Mouse (Mus musculus) embryonic stem cell, embryonic (primary cell): ENCODE results near the gene Vps26b.

Source experiments
- CTCF ChIA-PET, 4 experiments: fragments of 300-600 bp in 2 of 4; fragments of 350-600 bp in 2 of 4; sonication (Branson Sonifier 250); formaldehyde crosslinking; loops; one replicate each; lab custom pipeline; 2022; ENCODE audit warnings: inconsistent platforms in 2 of 4; lab: Charles Lee
- POLR2A ChIA-PET, 4 experiments: fragments of 300-600 bp in 2 of 4; fragments of 350-600 bp in 2 of 4; sonication (Branson Sonifier 250); formaldehyde crosslinking; loops; one replicate each; lab custom pipeline; 2022; ENCODE audit warnings: antibody characterized with exemption in 4 of 4, inconsistent platforms in 1 of 4; lab: Charles Lee

The Vps26b gene

DNA sequence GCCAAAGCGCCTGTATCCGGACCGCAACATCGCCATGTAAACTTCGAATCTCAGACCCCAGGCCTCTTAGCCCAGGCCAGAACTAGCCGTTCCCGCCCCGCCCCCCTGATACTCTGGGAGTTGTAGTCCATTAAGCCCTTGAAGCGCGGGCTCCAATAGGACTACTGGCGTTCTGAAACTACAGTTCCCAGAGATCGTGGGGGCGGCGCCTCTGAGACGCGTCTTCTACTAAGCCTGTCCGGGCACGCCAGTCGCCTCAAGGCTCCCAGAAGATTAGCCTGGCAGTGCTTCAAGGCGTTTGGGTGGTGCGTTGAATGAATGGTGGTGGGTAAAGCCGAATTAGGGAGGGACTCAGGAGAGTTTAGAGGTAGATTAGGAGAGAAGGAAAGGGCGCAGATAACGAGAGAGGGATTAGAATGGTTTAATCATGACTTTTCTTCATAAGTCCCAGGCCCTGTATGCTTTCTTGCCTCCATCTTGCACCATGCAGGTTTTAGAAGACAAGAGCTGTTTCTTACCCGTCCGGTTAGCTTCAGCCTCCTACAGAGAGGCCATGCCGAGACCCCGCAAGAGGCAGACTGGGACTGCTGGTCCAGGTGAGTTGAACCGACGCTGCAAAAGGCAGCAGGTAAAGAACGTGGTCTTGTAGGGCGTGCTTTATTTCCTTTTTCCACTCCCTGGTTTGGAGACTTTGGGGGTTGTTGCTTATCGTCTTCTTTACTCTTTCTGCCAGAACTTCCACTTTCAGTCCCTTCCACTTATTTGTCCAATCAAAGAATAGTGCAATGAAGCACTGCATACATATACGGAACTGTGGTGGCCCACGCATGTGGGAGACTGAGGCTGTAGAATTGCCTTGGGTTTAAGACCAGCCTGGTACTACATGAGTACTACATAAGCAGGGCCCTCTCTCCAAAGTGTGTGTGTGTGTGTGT, 30.1 kb downstream of the Vps26b start, which contains the start of the genes Acad8 and Thyn1:
Gene Acad8, minus strand, starts transcription at position 106 of the 935 bp plus-strand sequence.
Gene Thyn1, plus strand, starts transcription at position 250 of the 935 bp plus-strand sequence.
- CTCF ChIA-PET, result no interaction called here
- POLR2A ChIA-PET, result interaction anchor here in 2 of 4 experiments (0.6 to 1.6 kb wide), 4 partner anchors 11 to 1161 kb away, joined by 3 to 6 read pairs (median 4); partner anchors contain the start of gene Vps26b (in 1 of the 2)

DNA sequence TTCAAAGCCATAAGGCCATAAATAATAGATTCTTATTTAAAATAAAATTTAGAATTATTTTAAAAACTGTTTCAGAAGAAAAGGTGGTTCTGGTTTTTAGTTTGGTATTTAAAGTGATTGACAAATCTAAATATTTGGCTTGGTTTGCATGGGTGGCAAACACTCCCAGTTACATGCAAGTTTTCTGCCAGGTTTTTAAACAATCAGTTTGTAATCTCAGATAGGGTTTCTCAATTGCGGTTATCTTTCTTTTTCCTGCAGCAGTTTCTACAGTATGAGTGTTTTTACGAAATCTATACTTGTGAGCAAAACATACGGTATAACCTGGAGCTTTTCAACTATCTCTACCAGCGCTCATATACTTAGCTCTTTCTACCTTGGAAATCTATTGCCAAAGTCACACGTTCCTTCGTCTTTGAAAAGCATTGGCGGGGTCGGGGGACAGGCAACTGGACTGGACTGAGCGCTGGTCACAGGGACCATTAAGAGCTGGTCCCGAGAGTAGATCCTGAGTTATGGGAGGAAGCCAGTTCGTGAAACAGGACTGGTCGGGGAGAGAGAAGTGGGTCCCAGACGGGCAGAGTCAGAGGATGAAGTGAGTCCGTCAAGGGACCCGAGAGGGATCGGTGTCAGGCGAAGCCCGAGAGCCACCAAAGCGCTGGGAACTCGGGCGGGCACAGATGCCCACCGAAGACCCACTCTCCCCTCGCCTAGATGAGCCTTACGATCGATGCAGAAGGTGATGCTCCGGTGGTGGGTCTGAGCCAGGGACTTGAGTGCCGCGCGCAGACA, 31.0 kb downstream of the Vps26b start:
- POLR2A ChIA-PET, result interaction anchor here in 2 of 4 experiments (0.6 to 1.3 kb wide), 4 partner anchors 14 to 350 kb away, joined by 3 to 6 read pairs (median 4); partner anchors contain the start of gene Vps26b (in 1 of the 2)
- CTCF ChIA-PET, result no interaction called here

DNA sequence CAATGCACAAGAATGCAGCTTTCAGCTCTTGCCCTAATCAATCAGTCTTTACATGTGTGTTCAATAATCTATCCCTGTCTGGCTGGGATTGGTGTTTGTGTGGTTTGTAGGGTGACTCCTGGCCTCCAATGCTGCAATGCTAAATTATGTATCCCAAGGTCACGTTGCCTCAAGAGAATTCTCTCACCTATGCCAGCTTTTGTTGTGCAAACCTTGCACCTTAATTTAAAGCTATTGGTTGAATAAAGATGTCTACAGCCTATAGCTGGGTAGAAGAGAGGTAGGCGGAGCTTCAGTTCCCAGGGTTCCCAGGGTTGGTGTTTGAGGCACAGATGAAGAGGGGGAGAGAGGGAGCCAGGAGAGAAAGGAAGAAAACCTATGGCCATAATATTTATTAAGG, 32.4 kb downstream of the Vps26b start:
- POLR2A ChIA-PET, result interaction anchor here in 3 of 4 experiments (0.9 to 1.1 kb wide), 6 partner anchors 9 to 161 kb away, joined by 3 to 4 read pairs (median 3); no protein-coding TSS in a partner anchor
- CTCF ChIA-PET, result interaction anchor here in 1 of 4 experiments (0.6 kb wide), 1 partner anchor 308 kb away, joined by 5 read pairs; no protein-coding TSS in a partner anchor

DNA sequence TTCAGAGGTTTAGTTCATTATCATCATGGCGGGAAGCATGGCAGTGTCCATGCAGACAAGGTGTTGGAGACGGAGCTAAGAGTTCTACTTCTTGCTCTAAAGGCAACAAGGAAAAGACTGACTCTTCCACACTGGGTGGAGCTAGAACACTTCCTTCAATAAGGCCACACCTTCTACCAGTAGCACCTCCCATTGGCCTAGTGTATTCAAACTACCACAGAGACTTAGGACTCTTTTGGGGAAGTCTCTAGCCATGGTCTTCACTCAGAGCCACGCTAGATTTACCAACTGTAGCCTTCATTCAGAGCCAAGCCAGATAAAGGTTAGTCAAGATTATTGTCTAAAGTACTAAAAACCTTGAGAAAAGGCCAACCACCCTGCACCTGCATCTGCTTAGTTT, 32.8 kb downstream of the Vps26b start:
- ChIA-PET POLR2A (interaction anchor here in 3 of 4 experiments (0.9 to 1.4 kb wide), 6 partner anchors 10 to 191 kb away, joined by 3 to 4 read pairs (median 3); partner anchors contain the start of gene Glb1l2 (in 1 of the 3)), CTCF (interaction anchor here in 1 of 4 experiments (0.6 kb wide), 2 partner anchors 10 to 309 kb away, joined by 4 to 5 read pairs; no protein-coding TSS in a partner anchor)

DNA sequence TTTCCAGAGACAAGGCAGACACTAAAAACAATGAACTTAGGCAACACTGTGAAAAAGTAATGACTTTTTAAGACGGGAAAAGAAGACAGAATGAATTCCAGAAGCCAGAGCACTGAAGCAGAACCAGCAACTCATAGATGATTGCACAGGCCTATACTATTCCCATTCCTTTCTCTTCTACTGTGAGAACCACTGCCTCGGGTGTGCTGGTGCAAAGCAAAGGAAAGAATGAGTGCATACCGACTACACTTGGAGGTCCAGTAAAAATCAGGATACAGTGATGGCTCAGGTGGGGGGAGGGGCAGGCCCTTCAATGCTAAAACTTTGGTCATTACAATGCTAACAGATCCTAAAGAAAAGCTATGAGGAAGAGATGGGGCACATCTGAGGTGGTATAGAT, 36.0 kb downstream of the Vps26b start:
- POLR2A ChIA-PET, result no interaction called here
- CTCF ChIA-PET, result no interaction called here

DNA sequence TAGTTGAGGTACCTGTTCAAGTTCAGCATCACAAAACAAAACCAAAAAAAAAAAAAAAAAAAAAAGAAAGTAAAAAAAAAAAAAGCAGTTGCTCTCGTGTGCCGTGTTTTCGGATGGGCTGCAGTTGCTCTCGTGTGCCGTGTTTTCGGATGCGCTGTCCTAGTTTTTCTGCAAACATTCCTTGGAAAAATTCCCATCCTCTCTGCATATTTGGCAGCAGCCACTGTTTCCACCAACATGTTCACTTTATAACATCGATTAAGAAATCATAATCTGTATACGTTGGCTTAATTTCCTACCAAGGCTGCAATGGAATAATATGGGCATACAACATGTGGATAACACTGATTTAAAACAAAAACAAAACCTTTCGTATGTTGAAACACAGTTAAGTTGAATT, 36.7 kb downstream of the Vps26b start:
- POLR2A ChIA-PET, result no interaction called here
- CTCF ChIA-PET, result no interaction called here

DNA sequence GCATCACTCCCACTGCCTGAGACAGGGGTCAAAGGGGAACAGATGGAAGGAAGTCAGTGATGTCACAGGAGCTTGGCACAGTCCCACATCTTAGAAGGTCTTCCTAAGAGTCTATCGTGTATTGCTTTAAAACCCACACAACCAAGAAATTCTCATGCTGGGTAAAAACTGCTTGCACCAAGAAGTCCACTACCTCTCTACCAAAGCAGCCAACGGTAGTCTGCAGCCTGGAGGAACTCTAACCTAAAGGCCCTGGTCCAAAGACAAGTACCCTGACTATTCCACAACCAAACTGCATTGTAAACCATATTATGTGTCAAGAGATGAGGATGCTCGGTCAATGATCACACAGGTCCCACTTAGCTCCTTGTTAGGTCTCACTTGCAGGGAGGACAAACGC, 39.7 kb downstream of the Vps26b start:
- CTCF ChIA-PET, result no interaction called here

DNA sequence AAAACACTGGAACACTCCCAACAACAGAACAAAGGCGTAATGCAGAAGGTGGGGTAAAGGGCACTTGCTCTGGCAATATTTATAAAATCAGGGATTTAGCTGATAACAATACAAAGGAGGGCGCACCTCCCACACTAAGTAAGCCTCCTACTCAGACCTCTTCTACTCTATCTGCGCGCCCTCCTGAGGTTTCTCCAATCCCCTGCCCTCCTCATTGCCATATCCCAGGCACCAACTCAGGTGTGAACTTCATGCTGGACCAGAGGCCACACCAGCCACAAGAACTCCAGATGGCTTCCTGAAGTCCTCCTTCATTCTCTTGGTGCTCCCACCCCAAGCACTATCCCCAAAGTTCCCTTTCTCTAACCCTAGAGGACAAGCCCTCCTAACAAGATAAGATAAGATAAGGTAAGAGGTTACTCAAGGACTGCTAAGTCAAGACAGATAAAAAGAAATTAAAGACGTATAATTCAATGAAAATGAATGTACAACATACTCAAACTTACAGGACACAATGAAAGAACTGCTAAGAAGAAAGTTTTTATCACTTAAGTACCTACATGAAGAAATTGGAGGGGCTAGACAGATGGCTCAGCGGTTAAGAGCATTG, 44.1 kb downstream of the Vps26b start:
- ChIA-PET POLR2A (no interaction called here), CTCF (no interaction called here)

More for the DNA sequence above, 39.7 kb downstream of the Vps26b start:
- POLR2A ChIA-PET, result interaction anchor here in 1 of 4 experiments (0.6 kb wide), 2 partner anchors 219 to 903 kb away, joined by 3 to 4 read pairs; no protein-coding TSS in a partner anchor

DNA sequence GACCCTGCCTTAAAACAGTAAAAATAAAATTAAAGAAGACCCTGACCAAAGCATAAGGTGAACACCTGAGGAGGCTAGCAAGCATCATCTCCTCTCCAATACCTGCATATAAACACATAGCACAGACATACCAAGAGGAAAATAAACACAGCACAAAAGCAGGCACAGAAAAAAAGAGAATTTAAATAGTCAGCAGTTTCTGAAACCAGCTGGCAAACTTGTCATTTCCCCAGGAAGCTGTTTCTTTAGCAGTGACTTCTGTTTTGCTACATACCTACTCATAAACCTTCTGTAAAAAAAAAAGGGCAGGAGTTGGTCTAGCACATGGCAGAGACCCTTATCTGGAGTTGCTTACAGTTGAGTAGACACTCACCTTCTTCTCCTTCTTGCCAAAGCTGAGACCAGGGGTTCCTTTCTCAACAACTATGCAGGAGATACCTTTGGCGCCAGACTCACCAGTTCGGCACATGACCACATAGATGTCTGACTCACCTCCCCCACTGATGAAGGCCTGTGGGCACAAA, 44.7 kb downstream of the Vps26b start:
- ChIA-PET POLR2A (no interaction called here), CTCF (no interaction called here)

DNA sequence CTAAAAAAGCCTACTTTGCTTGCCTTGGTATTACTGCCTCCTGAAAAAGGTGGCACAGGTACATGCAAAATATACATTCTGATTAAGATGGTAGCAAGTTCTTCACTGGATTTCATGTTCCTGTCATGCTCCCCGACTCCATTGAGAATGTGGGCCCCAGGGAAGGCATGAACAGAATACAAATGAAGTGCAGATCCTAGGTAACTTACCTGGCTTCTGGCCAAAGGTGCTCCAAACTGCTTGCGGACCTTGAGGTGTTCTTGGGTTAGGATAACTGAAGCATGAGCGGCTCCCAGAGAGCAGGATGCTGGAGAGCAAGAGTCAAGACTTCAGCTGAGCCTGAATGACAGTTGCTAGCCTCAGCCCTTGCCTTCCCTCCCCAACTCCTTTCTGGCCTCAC, 51.1 kb downstream of the Vps26b start:
- CTCF ChIA-PET, result no interaction called here
- POLR2A ChIA-PET, result no interaction called here

DNA sequence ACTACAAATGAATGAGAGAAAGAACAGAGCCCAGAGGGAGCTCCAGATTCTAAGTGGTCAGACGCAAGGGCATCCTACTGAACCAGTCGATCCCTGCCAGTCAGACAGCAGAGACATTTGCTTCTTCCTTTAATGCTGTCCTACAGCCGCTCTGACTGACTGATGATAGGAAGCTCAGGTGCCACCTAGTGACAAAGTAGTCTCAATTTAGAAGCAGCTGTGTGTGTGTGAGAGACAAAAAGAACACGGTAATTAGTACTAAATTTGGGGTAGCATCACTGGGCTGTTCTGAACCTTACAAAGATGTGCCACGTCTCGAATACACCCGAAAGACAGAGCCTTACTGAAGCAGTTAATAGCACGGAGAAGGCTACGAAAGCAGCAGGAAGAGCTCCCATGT, 52.1 kb downstream of the Vps26b start:
- CTCF ChIA-PET, result interaction anchor here in 2 of 4 experiments (0.6 to 1.1 kb wide), 3 partner anchors 50 to 215 kb away, joined by 3 read pairs; no protein-coding TSS in a partner anchor
- POLR2A ChIA-PET, result interaction anchor here in 1 of 4 experiments (1.3 kb wide), 1 partner anchor 10 kb away, joined by 3 read pairs; no protein-coding TSS in a partner anchor
